Mouse (Mus musculus): Measurements from ENCODE around the gene Kmt5b. TPM values are rescaled to one million over a fixed set of nuclear protein-coding genes. Genes with fewer than 3 reads are reported as not detected.

Kmt5b gene
- total RNA-seq (2022): 10 to 100 TPM; 23.7 to 29.4 (median 28.2) TPM

DNA sequence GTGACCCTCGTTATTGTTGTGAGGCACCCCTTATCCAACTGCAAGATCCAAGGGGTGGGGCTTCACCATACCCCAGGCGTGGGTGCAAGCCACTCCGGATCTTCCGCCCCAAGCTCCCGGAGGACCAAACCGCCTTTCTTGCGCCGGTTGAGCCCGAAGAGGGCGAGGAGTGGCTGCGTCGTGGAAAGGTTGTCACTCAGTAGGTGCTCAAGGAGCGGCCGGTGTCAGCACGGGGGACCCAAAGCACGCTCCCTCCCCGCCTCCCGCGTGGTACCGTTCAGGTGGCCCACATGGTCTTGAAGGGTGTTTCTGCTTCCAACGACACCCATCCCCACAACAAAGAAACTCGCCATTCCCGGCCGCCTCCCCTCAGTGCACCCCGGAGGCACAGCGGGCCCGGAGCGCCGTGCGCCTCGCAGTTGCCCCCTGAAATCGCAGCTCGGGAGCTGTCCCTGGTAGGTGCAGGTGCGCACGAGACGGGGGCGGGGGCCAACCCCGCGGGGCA is at the start of gene Kmt5b:
Gene Kmt5b, plus strand, starts transcription at position 146 of the 505 bp plus-strand sequence.
- peak; percentile 48 for DNase-seq (ENCODE audit: low spot score)

DNA sequence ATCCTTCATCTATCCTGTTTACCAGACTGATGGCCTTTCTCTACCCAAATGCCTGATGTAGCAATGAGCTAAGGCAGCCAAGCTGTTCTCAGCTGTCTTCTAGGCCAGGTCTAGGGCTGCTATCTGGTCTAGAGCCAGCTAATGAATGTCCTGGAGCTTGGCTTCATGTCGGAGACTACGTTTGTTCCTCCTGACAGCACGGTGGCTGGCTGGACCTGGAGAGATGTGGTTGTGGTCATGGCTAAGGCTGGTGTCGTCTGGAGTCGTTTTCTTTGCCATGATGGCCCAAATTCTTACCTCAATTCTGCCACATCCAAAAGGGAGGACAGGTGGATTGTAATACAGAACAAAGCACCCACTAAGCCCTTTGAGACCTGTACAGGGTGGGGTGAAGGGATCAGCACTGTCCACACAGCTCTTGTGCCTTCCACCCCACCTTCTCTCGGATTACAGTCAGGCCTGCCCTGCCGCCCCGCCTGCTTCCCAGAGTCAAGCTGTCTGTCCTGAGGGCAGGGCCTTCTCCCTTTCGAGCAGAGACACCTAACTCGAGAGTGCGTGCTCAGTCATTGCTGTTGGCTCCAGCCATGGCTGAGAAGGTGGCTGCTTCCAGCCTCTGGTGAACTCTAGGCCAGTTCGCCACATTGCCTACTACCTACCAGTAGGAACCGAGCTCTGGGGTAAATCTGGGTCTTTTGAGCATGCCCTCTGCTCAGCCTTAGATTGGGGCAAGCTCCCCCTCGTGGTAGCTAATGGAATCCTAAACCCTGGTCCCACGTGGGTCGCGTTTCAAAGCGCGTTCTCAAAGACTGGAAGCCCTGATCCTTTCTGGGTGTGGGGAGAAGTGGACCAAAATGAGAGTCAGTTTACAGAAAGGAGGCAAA is 48.5 kb upstream of the Kmt5b start:
- DNase-seq (ENCODE audit: low spot score): peak; percentile 48

DNA sequence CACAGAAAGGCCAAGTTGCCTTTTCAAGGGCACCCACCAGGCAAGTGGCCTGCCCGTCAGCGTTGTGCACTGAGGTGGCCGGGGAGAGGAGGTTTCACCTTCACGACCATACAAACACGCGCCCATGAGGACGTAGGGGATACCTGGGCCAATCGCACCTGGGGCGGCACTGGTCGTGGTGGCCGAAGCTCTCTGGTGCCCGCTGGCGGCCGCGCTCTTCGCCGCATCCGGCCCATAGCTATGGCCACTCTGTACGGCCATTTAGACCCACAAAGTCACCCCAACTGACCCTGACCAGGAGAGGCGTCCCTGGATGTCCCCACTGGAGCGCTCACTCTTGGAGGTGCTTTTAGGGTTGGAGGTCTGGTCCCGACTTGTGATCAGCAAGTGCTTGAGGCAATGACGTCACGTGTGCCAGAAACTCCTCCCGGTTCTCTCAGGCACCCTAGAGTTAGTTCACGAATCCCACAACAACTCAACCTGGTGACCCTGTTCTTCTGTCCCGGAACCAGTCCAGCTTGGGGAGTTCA is 47.8 kb upstream of the Kmt5b start:
- DNase-seq (ENCODE audit: low spot score): peak; percentile 55

DNA sequence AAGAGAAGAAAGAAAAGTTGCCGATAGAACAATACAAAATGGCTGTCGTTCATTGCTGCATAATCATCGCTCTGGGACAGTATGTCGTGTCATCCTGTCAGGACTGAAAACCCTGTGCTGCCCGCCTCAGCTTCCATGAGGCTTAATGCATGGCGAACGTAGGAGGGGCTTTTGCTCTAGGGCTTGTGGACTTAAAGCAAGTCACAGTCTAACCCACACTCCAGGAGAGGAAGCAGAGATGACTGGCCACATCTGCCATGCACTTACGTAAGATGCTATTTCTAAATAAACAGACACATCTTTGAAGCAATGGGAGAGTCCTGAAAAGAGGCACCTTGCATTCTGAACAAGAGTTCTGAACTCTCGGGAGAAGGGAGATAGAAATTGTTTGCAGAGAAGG is 44.1 kb upstream of the Kmt5b start:
- no peak for DNase-seq (ENCODE audit: low spot score)

DNA sequence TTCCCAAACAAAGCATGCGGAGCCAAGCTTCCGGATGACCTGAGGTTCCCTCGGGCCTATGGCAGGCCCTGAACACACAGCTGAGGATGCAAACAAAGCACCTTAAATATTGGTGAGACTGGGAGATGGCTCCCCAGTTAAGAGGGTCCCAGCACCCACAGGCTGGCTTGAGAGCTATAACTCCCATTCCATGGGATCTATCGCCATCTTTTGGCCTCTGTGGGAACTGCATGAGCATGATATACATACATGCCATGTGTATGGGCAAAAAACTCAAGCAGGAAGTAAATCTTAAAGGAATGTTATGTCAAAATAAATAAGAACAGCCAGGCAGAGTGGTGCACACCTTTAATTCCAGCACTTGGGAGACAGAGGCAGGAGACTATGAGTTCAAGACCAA is 43.3 kb upstream of the Kmt5b start:
- DNase-seq (ENCODE audit: low spot score): no peak

DNA sequence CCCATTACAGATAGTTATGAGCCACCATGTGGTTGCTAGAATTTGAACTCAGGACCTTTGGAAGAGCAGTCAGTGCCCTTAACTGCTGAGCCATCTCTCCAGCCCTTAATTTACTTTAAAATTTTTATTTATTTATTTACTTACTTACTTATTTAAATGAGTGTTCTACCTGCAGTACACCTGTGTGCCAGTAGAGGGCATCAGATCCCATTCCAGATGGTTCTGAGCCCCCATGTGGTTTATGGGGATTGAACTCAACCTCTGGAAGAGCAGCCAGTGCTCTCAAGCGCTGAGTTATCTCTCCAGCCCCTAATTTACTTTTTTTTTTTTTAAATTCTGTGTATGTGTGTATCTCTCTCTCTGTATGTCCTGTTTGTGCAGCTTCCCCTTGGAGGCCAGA is 42.4 kb upstream of the Kmt5b start:
- DNase-seq (ENCODE audit: low spot score): peak; percentile 71

DNA sequence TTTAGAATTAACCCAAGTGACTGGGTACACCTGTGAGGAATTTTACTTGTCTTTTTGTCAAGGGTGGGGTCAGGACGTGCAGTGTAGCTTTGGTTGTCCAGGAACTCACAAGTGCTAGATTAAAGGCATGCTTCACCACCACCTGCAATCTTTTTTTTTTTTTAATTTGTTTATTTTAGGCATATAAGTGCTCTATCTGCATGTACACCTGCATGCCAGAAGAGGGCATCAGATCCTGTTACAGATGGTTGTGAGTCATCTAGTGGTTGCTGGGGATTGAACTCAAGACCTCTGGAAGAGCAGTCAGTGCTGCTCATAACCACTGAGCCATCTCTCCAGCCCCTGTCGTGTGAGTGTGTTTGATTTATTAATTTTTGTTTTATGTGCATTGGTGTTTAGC is 38.3 kb upstream of the Kmt5b start:
- DNase-seq (ENCODE audit: low spot score): no peak

DNA sequence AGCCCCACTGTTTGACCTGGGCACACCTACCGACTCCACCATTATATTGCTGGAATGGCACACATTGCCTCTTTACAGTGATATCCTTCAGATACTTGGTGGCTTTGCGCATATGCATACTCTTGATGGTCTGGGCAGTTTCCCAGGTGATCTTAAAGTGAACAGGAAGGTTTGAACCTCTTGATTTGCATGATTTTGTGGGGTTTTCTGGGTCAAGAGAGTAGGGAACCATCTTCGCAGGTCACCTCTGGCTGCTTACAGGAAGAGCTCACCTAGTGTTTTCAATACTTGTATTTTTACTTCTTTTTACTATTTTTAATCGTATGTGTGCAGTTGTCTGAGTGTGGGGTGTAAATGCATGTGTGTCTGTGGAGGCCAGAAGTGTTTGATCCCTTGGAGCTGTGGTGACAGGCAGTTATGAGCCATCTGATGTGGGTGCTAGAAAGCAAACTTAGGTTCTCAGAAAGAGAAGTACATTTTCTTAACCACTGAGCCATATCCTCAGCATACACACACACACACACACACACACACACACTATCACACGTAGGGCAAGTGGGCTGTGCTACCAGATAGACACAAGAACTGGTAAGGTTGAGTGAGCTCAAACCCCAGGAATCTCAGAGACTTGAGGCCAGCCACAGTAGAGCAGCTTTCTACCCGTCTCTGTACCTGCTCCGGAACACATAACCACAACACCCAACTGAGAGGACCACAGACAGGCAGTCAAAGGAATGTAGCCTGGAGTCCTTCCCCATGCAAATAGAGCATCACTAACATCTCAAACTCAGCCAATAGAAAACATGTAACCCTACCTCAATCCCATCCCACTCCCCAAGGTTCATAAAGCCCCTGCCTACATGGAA is 36.2 kb upstream of the Kmt5b start:
- no peak for DNase-seq (ENCODE audit: low spot score)

DNA sequence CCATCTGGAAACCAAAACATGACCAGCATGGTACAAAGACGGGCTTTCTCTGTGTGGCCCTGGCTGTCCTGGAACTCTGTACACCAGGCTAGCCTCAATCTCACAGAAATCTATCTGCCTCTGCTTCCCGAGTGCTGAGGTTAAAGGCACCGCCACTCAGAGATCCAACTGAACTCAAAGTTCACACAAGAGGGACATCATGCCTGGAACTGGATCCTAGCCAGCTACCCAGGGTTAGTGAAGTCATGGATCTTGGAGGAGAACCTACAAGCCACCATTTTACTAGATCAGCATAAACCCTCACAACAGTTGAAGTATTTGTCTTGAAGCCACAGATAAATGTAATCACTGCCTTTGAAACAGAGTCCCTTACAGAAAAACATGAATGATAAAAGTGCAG is 31.2 kb upstream of the Kmt5b start:
- DNase-seq (ENCODE audit: low spot score): no peak

DNA sequence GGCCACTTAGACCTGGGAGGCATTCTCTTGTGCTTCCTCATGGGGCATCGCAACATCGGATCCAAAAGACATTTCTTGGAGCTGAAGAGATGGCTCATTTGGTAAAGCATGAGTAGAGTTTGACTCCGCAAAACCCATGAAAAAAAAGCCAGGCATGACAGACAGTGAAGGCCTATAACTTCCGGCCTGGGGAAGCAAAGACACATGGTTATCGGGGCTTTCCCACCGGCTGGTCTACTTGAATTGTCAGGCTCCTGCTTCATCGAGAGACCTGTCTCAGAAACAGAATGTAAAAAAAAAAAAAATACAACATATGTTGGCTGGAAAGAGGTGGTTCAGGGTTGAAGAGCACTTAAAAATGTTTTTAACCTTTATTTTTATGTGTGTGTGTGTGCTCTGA is 27.6 kb upstream of the Kmt5b start:
- DNase-seq (ENCODE audit: low spot score): no peak

DNA sequence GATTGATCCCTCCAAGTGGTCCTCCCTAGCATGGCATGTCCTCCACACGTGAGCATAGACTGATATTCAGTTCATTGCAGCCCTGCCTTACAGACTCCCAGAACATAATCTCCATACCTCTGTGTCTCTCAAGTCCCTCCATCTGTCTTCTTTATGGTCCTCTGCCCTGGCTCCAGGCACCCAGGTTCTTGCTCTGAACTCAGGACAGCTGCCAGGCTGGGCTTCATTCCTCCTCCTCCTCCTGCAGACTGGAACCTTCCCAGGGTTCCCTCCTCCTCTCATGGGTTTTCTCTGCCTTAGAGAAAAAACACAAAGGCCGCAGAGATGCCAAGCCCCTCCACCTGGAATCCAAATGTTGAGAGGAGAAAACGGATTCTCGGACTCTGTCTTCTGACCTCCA is 24.5 kb upstream of the Kmt5b start:
- DNase-seq (ENCODE audit: low spot score): no peak

DNA sequence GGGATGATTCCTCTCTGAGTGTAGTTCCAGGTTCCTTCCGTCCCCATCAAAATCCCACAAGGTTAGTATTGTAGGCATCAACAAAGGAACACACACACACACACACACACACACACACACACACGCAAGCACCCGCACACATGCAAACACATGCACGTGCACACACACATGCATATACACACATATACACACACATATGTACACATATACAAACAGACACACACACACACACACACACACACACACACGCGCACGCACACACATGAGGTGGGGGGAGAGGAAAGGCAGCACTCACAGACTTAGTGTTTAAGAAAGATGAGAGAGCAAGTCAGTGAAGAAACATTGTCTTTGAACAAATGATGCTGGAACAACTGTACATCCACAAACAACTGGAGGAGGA is 23.9 kb upstream of the Kmt5b start:
- DNase-seq (ENCODE audit: low spot score): no peak

DNA sequence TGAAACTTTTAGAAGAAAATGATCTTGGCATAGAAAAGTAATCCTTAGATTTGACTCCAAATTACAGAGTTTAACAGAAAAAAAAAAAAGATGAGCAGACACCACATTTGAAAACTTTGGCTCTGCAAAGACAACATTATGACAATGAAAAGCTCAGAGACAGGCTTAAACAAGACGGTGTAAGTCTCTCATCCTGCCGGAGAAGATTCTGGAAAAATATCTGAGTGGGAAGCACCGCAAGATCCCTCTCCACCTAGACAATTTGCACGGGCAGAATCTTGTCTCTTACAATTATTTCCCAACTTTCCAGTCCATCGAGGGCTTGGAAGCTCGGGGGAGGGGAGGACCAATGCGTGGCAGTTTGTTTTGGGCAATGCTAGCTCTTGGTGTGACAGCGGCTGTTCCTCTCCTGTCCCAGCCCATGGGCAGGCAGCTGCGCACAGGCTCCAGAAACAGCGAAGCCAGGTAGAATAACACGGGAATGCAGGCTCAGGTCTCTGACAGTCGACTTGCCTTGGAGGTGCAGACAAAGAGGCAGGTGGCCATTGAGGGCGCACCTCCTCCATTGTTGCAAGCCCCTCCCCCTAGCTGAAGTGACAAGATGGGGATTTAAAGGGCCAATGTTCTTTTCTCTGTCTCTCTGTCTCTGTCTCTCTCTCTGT is 23.2 kb upstream of the Kmt5b start:
- DNase-seq (ENCODE audit: low spot score): peak; percentile 49

DNA sequence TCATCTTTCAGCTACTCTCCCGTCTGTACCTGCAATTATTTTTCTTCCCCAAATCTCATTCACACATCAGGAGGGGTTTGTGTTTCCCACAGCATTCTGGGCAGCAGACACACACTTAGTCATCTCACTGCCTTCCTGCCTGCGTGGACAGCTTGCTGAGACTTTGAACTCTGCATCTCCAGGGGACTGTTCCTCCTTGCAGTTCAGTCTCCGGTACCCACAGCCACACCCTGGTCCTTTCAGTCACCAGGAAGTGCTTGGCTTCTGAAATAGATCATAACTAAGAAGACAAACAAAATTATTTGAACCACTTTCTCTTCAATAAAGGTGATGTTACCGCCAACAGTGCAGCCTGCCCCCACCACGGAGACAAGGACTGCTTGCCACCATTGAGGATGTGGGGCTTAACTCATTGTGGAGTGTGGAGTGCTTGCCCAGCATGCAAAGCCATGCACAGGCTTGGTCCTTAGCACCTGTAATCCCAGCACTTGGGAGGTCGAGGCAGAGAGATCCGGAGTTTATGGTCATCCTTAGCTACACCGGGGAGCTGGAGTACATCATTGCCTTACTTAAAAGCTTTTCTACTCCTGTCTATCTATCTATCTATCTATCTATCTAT is 14.5 kb upstream of the Kmt5b start:
- DNase-seq (ENCODE audit: low spot score): no peak

DNA sequence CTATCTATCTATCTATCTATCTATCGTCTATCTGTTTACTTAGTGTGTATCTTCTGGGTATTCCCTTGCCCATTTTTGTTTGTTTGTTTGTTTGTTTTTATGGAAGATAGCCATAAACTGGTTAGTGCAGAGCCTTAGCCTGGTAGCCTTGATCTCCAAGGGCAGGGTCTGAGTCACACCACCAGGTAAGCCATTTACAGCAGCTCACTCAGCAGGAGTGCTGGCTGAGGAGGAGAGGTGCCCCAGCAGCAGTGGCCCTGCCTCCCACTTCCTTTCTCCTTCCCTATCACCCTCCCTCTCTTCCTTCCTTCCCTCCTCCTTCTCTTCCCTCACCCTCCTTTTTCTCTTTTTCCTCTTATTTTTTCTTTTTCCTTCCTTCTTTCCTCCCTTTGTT is 14.0 kb upstream of the Kmt5b start:
- no peak for DNase-seq (ENCODE audit: low spot score)

DNA sequence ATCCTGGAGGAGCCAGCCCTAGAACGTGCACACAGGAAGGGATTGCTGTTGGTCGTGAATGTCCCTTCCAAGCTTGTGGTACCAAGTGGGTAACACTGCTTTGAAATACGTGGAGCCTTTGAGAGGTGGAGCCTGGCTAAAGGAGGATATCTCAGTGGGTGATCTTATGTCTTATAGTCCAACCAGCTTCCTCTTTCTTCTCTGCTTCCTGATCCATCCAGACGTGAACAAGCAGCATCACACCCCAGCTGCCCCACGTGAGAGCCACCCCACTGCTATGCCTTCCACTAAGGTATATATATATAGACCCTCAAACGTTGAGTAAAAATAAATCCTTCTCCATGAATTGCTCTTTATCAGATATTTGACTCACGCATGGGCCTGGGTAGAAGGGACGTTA is 13.5 kb upstream of the Kmt5b start:
- no peak for DNase-seq (ENCODE audit: low spot score)

DNA sequence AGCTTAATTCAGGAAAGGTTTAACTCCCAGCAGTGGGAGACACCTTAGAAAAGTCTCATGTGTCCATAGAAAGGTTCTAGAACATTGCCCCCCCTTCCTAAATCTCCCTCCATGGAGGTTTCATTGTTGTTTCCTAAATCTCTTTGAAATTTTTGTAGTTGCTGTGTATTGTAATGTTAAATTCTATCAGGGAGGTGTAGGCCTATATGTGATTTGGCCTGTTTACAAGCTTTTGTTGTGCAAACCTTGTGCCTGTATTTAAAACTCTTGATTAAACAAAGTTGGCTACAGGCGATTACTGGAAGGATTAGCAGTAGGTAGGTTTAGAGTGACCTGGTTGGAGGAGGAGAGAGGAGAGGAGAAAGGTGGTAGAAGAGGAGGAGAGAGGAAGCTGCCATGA is 9.4 kb upstream of the Kmt5b start:
- DNase-seq (ENCODE audit: low spot score): no peak

DNA sequence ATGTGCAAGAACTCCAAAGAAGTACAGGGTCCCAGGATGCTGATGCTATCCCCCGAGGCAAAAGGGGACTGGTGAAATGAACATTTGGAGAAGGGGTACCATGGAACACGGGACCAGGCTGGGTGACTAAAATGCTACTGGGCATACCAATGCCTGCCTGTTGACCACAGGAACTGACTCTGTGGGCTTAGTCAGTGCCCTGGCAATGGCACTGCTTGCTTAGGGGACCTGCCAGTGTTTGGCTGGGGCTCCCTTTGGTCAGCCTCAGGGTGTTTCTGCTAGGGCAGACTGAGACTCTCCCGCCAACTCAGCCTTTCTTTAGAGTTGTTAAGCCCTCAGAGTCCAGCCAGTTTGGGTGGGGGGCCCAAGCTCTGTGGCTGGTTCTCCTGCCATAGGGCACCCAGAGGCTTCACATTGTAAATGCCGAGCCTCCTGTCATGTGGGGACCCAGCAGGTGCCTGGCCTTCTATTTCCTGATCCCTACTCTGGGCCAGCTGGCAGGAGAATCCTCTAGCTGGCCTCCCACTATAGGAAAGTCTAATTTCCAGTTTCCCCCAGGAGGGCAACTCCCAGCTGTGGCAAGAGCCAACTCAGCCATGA is 1.9 kb upstream of the Kmt5b start:
- no peak for DNase-seq (ENCODE audit: low spot score)

DNA sequence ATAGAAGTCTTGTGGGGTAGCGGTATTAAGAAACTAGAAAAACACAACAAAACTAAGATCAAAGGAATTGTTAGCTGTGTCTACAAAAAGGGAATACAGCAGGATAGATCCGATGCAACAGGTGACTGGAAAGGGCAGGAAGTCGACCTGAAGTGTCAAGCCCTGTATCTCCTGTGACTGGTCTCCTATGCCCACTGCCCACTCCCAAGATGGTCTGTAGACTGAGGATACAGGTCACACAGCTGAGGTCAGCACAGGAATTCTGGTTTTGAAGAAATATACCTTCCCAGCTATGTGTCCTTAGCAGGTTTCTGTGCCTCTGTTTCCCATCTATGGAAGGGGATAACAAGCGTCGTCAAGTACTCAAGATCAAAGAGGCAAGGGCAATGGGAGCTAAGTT is 843 bp upstream of the Kmt5b start:
- DNase-seq (ENCODE audit: low spot score): no peak

DNA sequence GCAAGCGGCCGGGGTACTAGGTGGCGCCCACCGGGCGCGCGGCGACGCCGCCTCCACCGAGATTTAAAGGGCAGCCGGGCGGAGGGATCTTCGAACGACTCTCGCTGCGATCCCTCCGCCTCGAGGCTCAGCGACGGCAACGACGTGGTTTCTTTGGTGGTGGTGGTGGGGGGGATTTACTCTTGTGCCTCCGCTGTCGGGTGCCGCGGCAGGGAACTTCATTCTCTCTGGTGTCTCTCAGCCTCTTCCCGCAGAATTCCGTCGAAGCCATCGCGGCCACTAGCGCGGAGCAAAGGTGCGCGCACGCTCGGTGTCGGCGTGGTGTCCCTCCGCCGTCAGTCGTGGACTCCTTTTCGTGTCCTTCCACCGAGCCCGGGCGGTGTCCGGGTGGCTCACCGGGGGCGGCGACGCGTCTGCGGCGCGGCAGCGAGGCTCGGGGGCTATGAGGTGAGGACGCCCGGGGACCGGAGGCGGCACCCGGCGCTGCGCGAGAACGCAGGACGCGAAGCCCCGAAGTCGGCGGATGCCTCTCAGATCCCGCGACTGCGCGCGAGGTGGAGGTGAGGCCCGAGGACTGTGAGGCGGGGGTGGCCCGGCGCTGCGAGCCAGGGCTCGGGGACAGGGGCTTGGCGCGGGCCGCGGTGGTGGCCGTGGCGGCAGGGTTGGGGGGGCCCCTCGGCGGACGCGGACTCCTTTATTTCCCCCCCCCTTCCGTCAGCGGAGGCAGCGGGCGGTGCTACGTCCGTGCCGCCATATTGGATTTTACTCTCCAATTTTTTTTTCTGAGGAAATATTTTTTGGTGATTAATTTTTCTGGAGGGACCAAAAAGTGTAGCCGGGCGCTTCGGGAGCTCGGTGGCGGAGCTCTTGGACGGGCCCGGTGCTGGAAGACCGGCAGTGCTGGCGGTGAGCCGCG is 818 bp downstream of the Kmt5b start:
- DNase-seq (ENCODE audit: low spot score): peak; percentile 79
